Mouse (Mus musculus) gastrocnemius, adult 8-10 months (tissue): ENCODE measurements around the gene Obsl1. TPM values are rescaled to one million over a fixed set of nuclear protein-coding genes. Genes with fewer than 3 reads are reported as not detected.

Source experiments
- DNase-seq, 2 experiments: peaks; one replicate each; pipeline ENCODE4 v3.0.0; 2022; ENCODE audit warnings: low spot score in 2 of 2
- total RNA-seq, 4 experiments: library from RNA; stranded (reverse); gene quantifications; 2 replicates each; pipeline ENCODE4 v1.2.4; 2022

The Obsl1 gene
- total RNA-seq, 4 experiments from 2014 or later = 22.2 to 38.4 (median 28.3) TPM

DNA sequence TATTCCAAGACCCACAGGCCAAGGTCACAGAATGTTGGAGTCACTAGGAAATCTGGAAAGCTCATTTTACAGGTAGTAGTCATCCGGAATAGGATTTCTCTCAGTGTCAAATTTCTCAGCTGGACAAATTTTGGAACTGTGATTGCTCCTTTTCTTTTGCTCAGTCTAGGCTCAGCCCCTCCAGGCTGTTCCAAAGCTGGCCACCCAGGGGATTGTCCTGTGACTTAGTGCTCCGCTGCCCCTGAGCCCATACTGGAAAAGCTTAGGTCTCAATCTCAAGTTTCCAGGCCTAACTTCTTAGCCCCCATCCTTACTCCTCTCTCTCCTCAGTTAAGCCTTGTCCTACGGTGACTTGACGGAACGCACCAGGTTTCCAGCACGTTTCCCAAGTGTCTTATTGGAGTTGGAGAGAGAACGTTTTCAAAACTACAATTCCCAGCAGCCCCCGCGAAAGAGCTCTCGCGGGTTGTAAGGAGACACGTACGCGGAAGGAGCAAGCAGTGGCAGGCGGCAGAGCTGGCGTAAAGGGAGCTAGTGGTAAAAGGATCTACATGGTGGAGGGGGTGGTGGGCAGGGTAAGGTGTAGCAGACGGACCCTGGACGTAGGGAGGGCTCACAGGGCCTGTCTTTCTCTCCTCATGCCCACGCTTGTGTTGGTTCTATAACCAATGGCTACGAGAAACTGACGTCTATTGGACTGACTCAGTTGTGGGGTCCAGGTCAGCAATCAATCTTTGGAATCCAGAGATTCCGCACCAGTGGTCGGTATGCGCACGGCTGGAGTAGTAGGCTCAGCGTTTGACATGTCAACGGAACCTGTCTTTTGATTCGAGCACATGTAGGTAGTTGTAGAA is 70.5 kb downstream of the Obsl1 start, which contains the start of gene Gmppa:
Gene Gmppa, plus strand, starts transcription at position 456 of the 854 bp plus-strand sequence.
- peak; percentile 67 to 77 for DNase-seq

Other genes starting within 250 kb of the Obsl1 start
- gene Ptprn, start 241.9 kb downstream of the Obsl1 start, total RNA-seq = under 1 TPM in 3 of 4 experiments, not detected in 1; 0.07 to 0.31 (median 0.08) TPM
- not detected for gene Resp18, start 228.0 kb downstream of the Obsl1 start, total RNA-seq
- gene Dnpep, start 188.5 kb downstream of the Obsl1 start, total RNA-seq = 10 to 100 TPM; 38.7 to 46.5 (median 44.1) TPM
- 1,000 to 10,000 TPM; 2,187 to 2,605 (median 2,481) TPM for gene Des, start 146.1 kb downstream of the Obsl1 start, total RNA-seq
- 100 to 1,000 TPM; 283 to 320 (median 317) TPM for gene Speg, start 131.2 kb downstream of the Obsl1 start, total RNA-seq
- 10 to 100 TPM; 41.1 to 50.3 (median 42.8) TPM for gene Gmppa, start 70.5 kb downstream of the Obsl1 start, total RNA-seq
- gene Asic4, start 56.0 kb downstream of the Obsl1 start, total RNA-seq = not detected
- 1 to 10 TPM; 2.0 to 3.5 (median 2.5) TPM for gene Chpf, start 27.1 kb downstream of the Obsl1 start, total RNA-seq
- gene Tmem198, start 26.9 kb downstream of the Obsl1 start, total RNA-seq = not detected
- gene Inha, start 625 bp upstream of the Obsl1 start, total RNA-seq = 1 to 10 TPM in 3 of 4 experiments, under 1 TPM in 1; 0.59 to 2.0 (median 1.5) TPM
- gene Stk11ip, start 15.1 kb upstream of the Obsl1 start, total RNA-seq = 1 to 10 TPM; 7.1 to 9.9 (median 8.8) TPM
- 1 to 10 TPM; 4.8 to 9.8 (median 7.4) TPM for gene Slc4a3, start 39.8 kb upstream of the Obsl1 start, total RNA-seq